Mouse (Mus musculus) lung, postnatal 4 days (tissue): ENCODE measurements around the gene Dnajc4.
"Not testable (repeated sequence)": the region's sequence is repeated elsewhere in the genome, so short reads cannot be mapped to it uniquely, and the experiment has no call there.

Experiments used
- DNase-seq, 2 experiments: peaks; one replicate each; pipeline ENCODE4 v3.0.0; 2021

Gene Dnajc4

GRCm38 (mm10) chr19:6994489-6994888, 2.1 kb upstream of the Dnajc4 start:
- DNase-seq, result no peak

DNA sequence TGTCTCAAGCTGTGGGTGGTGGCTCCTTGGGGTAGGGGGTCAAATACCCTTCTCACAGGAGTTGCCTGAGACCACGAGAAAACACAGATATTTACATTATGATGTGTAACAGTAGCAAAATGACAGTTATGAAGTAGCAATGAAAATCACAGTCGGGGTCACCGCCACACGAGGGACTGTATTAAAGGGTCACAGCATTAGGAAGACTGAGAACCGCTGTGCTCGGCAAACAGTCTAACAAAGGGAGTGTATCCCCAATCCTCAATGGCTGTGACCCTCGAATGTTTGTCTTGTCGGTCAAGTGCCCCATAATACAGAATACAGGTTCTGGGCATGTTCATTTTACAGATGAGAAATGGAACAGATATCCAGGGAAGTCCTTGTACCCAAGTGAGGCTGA, 1.6 kb upstream of the Dnajc4 start:
- no peak for DNase-seq

GRCm38 (mm10) chr19:6993011-6993770, 819 bp upstream of the Dnajc4 start:
- DNase-seq, result no peak

DNA sequence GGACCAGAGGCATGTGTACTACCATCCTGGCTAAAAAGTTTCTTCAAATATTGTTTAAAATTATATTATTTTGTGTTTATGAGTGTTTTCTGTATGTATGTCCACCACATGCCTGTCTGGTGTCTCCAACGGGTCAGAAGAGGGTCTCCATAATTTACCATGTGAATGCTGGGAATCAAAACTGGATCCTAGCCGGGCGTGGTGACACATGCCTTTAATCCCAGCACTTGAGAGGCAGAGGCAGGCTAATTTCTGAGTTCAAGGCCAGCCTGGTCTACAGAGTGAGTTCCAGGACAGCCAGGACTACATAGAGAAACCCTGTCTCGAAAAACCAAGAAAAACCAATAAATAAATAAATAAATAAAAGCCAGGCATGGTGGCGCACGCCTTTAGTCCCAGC, 1.2 kb downstream of the Dnajc4 start:
- DNase-seq, result not testable (repeated sequence)

GRCm38 (mm10) chr19:6990712-6991111, 1.7 kb downstream of the Dnajc4 start:
- DNase-seq, result no peak

GRCm38 (mm10) chr19:6989251-6989650, 3.1 kb downstream of the Dnajc4 start:
- DNase-seq, result no peak

- DNase-seq, result no peak
These were observed 4.5 kb downstream of the Dnajc4 start for GRCm38 (mm10) chr19:6987904-6988285.

GRCm38 (mm10) chr19:6987061-6987903, 5.1 kb downstream of the Dnajc4 start, which contains the start of gene Vegfb:
Gene Vegfb, minus strand, starts transcription at chr19:6987651.
- peak; percentile 68 to 79 for DNase-seq

DNA sequence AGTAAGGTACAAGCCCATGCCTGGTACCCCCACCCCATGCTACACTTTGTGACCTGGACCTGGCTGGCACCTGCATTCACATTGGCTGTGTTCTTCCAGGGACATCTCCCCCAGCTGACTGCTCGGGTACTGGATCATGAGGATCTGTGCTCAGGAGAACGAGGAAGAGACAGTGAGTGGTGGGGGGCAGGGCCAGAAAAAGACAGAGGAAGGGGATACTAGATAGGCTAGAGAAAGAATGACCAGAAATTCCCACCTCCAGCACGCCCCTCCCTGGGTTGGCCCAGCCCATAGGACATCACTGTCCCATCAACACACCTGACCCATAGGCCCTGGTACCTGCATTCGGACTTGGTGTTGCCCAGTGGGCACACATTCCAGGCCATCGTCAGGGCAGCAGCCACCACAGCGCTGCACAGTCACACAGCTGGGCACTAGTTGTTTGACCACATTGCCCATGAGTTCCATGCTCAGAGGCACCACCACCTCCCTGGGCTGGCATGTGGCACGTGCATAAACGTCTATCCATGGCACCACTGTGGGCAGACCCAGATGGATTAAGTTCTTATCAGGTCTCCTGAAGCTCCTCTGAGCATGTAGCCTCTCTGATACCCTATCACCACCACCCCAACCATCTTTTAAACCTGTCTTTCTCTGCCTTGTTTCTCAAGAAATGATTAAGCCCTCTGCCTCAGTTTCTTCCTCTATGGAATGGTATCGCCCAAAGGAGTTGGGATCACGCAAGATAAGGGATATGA, 6.2 kb downstream of the Dnajc4 start:
- no peak for DNase-seq

DNA sequence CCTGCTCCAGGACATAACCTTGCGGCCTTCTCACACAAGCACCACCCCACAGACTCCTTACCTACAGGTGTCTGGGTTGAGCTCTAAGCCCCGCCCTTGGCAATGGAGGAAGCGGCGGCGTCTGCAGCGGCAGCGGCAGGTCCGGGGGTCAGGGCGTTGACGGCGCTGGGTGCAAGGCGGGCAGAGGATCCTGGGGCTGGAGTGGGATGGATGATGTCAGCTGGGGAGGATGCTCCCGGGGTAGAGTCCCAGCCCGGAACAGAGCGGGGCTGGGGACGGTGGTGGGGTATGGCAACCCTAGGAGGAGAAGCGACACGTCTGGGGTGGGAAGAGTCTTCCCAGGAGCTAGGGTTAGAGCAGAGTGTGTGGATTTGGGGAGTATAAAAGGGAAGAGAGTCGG, 7.1 kb downstream of the Dnajc4 start:
- DNase-seq, result no peak

- DNase-seq, result no peak
These were observed 8.8 kb downstream of the Dnajc4 start for GRCm38 (mm10) chr19:6983621-6984020.

DNA sequence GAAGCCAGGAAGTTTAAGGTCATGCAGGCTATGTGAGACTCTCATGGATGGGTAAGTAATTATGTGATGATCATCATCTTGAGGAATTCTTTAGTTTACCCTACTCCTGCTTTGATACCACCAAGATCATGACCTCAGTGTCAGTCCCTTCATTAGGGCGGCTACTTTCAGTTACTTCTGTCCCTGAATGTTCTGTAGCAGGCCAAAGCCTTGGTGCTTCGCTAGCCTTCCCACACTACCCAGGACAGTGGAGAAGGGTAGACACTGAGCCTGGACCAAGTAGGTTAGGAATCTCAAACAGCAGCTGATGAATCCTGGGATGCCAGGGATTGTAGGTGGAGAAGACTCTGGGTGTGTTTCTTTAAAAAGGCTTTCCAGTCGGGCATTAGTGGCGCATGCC, 10.9 kb downstream of the Dnajc4 start:
- no peak for DNase-seq

DNA sequence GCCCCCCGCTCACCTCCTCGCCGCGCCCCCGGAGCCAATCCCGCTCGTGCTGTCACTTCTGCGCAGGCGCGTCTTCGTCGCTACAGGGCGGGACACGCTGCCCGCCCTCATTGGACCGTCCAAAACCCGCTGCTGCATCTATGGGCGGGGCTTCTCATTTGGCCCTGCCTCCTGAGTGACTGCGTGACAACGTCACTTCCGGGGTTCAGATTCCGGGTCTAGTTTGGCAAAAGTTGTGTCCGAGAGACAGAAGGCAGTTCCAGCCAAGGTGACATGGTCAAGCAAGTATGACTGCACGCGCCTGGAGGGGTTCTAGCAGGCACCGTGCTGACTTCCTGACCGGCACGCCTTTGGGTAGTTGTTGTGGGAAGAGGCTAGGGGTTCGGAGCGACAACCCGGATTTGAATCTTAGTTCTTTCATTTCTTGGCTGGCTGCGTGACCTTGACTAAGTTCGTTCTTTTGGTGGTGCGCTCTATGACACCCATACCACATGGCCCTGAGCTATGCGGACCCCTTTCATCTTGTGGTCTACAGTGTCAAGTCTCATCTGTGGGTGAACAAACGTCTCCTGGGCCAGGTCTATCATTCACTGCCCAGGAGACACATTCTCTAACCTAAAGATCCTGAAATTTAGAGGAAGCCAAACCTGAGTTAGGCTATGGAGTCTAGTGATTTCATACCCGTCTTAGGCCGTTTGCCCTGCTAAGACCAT, 11.8 kb downstream of the Dnajc4 start, which contains the start of gene Fkbp2:
TSS of gene Fkbp2 (minus strand) at position 121 of the 713 bp plus-strand sequence.
- peak; percentile 99 for DNase-seq

- DNase-seq, result peak; percentile 99 to 100
These were observed 12.6 kb downstream of the Dnajc4 start for GRCm38 (mm10) chr19:6979486-6980380.

DNA sequence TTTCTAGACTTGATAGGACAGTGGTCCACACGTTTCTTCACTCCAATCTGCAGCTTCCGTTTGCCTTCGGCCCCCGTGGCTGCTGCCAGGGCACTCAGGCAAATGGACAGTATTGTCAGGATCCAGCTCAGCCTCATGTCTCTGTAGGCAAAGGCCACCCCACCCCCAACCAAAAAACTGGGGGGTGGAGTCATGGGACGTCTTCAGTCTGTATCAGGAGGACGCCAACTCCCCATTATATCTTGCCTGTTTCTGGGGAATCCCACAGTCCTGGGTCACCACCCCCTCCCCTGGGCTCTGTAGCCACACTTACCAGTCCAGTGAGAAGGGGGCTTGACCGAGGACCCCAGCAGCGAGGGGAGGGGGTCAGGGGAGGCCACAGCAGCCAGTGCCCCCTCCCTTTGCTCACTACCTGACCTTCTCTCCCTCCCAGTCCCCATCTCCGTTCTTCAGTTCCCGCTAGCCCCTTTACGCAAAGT, 13.3 kb downstream of the Dnajc4 start:
- peak in 1 of 2 experiments; percentile 45 for DNase-seq

DNA sequence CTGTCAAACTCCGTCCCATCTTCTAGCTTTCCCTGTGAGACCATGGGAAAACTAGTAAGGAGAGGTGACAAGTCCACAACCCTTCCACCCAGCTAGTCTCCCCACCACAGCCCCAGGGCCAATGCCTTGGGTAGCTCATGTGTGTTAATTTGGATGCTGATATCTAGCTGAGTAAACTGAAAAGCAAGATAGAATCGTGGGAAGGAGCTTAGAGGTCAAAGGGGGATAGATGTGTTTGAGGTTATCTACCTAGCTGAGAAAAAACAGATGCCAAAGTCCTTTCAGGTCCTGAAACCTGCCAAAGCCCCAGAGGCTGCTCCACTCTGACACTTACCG, 13.8 kb downstream of the Dnajc4 start:
- no peak for DNase-seq

DNA sequence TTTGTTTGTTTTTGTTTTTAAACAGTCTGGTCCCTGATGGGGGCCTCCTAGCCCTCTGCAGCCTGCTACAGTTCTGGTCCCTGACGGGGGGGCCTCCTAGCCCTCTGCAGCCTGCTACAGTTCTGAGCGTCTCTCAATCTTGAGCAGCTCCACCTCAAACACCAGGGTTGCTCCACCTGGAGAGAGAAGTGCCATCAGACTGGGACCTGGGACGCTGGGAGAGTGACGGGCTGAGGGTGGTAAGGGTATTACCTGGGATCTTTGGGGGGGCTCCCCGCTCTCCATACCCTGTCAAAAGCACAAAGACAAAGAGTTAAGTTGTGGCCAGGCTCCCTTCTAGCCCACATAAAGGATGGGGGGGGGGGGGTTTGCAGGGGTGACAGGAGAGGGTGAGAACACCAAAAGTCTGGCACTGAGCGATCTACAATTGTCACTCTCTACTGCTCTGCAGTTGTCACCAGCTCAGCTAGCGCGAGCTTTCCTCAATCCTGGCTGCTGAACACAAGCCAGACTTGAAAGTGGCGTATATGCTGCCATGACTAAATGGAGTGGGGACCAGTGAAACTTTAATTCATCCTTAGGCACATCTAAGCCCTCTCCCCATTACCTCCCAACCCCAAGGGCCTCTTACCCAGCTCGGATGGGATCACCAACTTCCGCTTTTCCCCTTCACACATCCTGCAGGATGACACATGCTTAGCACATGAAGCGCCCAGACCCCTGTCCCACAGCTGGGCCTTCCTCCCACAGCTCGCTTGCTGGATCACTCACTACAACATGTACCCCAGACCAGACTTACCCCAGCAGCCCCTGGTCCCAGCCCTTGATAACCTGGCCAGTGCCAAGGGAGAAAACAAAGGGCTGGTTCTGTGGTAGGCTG, 14.4 kb downstream of the Dnajc4 start:
- DNase-seq, result no peak

DNA sequence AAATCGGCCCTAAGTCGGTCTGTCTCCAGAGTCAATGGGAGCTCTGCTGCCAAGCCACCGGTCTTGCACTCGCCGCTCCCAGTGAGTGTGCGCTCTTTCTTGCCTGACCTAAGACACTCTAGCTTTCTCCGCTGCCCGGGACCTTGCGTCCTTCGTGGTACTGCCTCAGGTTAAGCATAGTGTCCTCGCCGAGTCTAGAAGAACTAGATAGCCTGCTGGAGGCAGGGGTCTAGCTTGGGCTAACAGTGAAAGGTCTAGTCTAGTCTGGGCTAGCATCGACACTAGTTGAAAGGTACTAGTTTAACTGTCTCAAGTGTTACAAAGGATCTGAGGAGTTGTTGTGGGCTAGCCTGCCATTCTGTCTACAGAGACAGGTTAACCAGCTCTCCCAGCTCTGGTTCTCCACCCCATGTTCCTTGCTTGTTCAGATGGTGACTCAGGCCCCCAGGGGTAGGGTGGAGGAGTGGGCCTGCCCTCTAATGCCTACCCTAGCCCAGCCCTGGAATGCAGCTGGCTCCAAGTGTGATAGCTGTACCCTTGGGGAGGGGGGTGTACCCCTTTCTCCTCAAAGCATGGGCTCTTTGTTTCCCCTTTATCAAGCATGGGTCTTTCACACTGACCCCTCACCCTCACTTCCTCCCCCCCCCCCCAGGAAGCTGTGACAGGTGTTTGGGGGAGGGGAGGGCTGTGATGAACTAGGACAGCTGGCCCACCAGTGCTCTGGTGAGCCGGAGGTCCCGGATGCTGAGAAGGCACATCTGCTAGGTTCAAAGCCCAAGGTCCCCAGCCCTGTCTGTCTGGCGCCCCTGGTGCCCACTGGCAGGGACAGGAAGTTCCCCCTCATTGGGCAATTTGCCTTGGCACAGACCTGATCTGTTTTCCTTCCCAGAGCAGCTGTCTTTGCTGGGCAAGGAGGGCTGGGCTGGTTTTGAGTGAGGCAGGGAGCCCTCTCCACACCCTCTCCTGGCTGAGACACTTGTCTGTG, 16.5 kb downstream of the Dnajc4 start, which contains the start of gene Plcb3:
TSS of gene Plcb3 (minus strand) at position 934 of the 985 bp plus-strand sequence.
- DNase-seq, result peak; percentile 76 to 81
